Mouse (Mus musculus) bone marrow macrophage, adult 2 months (primary cell): ENCODE measurements around the gene Fndc10.

Source experiments
- CTCF ChIP-seq: IDR thresholded peaks from 2 replicates; pipeline ENCODE4 v1.5.1; 2012; ENCODE audit warnings: low read depth, mild to moderate bottlenecking, low read length, moderate library complexity
- POLR2A ChIP-seq: IDR thresholded peaks from 2 replicates; pipeline ENCODE4 v1.6.1; 2012; ENCODE audit warnings: mild to moderate bottlenecking, low read depth, low read length, borderline replicate concordance

DNA sequence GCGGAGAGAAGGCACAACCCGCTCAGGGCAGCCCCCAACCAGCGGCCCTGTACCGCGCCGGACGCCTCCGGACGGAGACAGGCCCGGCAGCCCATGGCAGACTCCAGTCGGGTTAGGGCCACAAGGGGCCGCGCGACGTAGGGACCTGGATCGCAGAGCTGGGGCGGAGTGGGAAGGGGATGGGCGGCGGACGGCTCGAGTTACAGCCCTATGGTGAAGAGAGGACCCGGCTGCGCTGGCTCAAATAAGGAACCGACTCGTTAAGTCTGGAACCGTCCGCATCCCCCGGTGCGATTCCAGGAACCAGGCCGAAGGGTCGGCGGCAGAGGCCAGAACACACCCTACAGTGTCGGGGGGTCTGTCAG, 41.1 kb upstream of the Fndc10 start, which contains the start of gene Mmp23:
- TF ChIP-seq POLR2A (no peak), CTCF (no peak)
